Mouse (Mus musculus) cerebellum, adult 11 months (tissue): Measurements from ENCODE around the gene Pnck.

Experiments
- DNase-seq: peaks from one replicate; pipeline ENCODE4 v3.0.0; 2022

The Pnck gene

DNA sequence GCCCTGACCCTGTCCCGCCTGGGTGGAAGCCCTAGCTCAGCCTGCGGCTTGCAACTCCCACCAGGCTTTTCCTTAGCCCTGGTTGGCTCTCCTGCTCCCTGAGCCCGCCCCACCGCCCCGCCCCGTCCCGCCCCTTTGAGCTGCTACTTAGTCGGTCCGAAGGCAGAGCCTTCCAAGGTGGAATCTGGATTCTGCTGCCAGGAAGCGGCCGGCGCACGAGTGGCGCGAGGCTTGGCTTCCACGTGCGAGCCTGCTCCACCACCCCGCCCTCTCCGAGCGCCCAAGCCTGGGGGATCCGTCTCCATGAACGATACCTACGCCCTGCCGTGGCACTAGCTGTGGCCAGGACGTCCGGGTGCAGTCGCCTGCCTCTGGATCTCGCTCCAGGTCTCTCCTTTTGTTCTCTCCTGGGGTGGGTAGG lies 20.7 kb downstream of the Pnck start, which contains the start of gene Dusp9:
Gene Dusp9 (plus strand): TSS at position 165 of the 421 bp plus-strand sequence.
- no peak for DNase-seq

DNA sequence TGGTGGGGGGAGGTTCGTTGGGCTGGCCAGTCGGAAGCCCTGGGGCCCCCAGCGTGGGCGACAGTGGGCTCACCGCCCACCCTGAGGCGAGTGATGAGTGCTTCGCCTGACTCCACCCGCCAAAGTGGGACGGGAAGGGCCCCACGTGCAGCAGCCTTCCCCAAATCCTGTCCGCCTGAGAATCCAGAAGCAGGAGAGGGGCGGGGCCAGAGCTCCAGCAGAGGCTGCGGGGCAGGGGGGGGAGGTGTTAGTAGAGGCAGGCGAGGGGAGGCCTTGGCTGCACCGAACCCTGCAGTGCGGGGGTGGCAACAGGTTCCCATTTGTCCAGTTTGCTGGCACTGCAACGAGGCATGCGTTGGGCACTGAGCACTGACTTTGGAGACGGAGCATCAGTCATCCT lies 22.5 kb downstream of the Pnck start:
- DNase-seq: no peak

DNA sequence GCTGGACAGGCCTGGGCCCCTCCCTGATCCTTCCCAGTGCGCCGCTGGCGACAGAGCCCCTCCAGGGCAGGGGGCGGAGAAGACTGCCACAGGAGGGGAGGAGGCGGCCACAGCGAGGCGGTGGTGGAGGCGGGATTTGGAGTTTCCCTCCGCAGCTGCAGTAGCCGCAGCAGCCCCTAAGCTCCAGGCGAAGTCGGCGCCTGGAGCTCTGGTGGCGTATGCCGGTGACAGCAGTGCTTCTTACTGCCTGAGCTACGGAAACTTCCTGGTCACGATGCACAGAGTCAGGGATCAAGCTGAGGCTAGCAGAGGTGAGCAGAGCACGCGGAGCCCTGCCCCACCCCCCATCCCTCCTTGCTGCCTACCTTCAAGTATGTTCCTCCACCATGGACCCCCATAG lies 24.5 kb downstream of the Pnck start:
- DNase-seq: no peak

DNA sequence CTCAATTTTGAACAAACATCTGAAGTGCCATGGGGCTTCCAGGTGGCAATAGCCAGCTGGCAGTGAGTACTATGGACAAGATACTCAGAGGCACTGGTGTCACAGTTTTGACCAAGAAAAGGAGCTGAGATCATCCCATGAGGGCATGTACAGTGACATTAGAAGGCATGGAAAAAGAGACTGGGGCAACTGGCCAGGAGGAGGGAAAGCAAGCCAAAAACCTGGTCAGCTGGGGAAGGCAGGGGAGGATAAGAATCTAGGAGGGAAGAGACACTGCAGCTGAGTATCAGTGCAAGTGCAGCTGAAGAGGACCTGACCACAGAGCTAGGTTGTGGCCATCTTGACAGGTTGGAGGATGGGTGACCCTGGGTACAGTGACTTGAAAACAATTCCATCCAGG lies 32.9 kb downstream of the Pnck start:
- no peak for DNase-seq

DNA sequence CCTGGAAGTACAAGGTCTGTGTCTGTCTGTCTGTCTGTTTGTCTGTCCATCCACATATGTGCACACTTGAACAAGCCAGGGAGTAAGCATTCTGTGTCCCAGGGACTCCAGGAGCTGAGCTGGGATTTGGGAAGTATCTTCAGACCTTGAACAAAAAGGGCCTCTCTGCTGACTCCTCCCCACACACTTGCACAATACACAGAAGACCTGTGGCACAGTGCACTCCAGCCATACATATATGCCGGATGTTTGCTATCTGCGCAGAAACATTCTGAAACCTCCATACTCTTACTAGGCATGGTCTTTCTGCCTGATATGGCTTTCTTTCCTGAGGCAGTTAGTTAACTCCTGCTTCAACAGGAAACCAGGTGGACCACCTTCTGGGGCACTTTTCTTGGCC lies 40.0 kb downstream of the Pnck start:
- no peak for DNase-seq

DNA sequence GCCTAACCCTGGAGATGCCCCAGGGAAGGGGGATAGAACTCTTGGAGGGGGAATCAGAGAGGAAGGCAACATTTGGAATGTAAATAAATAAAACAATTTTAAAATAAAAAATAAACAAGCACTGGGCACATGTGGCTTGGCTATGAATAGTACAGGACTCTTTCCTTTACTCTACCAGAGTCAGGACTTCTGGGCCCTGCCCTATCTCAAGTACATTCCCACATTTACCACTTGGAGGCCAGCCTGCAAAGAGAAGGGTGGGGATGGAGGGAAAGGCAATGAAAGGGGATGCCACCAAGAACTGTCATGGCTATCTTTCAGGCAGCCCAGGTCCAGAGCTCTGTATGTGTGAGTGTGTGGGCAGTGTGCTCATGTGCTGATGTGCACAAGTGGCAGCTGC lies 40.5 kb downstream of the Pnck start:
- no peak for DNase-seq

DNA sequence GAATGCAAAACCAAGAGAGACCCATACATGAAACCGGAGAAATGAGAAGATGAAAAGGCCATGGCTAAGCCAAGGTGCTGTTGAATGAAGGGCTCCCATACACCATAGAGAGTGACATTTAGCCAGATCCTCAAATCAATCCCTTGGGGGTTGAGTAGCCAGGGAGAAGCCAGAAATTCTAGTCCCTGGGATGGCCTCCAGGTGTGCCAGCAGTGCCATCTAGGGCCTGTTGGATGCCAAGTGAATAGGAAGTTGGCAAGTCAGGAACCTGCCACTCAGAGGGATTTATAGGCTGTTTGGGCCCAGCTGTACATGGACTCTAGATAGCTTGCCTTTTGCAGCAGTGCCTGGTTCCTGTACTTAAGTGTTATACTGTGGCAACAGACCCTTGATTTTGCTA lies 44.0 kb downstream of the Pnck start:
- DNase-seq: no peak

DNA sequence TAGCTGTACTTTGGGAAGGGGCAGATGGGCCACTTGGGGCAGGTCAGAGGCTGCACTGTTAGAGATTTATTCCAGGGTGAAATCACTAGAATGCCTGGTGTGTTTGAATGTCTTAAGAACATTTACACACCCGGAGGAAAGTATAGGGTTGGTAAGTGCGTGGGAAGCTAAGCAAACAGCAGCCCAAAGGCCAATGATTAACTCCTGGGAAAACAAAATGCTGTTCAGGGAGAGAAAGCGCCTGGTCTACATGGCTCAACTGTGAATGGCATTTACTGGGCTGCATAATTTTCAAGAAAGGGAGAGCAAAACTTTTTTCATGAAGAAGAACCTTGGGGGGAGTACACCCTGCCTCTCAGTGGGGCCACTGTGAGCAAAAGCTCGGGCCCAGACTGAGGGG lies 46.3 kb downstream of the Pnck start:
- no peak for DNase-seq
